Mouse (Mus musculus): Measurements from ENCODE around the gene Gm21637. TPM values are rescaled to one million over a fixed set of nuclear protein-coding genes. Genes with fewer than 3 reads are reported as not detected.

Gm21637 gene
- polyA plus RNA-seq (2014; fragmentation: Illumina TruSeq; extraction: RNeasy Lipid Tissue Mini Kit (QIAGEN cat#74804); ENCODE audit: low replicate concordance), result not detected

DNA sequence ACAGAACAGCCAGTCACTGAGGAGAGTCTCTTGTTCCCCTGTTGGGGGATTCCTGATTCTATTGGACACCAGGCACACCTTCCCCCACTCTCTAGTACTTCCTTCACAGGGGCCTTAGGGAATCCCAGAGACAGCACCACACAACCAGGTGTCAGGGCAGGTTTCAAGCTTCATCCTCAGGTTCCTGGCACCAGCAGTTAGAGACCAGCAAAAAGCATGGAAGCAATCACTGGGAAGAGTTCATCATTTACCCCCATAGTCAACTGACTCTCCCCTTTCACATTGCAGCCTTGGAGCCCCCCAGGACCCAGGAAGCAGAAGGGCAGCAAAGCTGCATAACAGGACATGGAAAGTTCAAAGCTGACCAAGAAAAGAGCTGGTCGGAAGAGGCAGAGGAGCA is at the start of gene Gm21637:
Gm21637 (plus strand) TSS at position 301 of the 400 bp plus-strand sequence.

Other genes starting within 250 kb of the Gm21637 start
- gene Btbd35f25, start 244.9 kb upstream of the Gm21637 start, polyA plus RNA-seq (2014; fragmentation: Illumina TruSeq; extraction: RNeasy Lipid Tissue Mini Kit (QIAGEN cat#74804); ENCODE audit: low replicate concordance), result not detected
- gene Btbd35f22, start 85.8 kb downstream of the Gm21637 start, polyA plus RNA-seq (2014; fragmentation: Illumina TruSeq; extraction: RNeasy Lipid Tissue Mini Kit (QIAGEN cat#74804); ENCODE audit: low replicate concordance), result not detected

All from small intestine, adult 10 weeks (tissue).